Mouse (Mus musculus): ENCODE data around the gene Nipal3.

- TF ChIP-seq CTCF (IDR thresholded peaks at IDR 0.05; ENCODE audit: extremely low read depth, insufficient read depth, insufficient read length, insufficient replicate concordance) (no peak), POLR2A (IDR thresholded peaks at IDR 0.05; ENCODE audit: low read depth, low read length) (no peak)
Measured at GRCm38 (mm10) chr4:135525057-135525456, 30.2 kb upstream of the Nipal3 start.

Measured in spleen, adult 2 months (tissue).